In genomic region chr4:129263225-129264021, GRCm38 (mm10) we compare ENCODE assay signal across 8 mouse cellular contexts. TPM values are rescaled to one million over a fixed set of nuclear protein-coding genes. Genes with fewer than 3 reads are reported as not detected.
DNase-seq lines count a peak whose midpoint lies in the region; ATAC-seq lines count a peak whose summit lies in the region.

No protein-coding gene starts in this region.

- no peak overlapping the region for H3K4me3 ChIP-seq in intestine, embryonic 16.5 days (ENCODE audit: low read length)
- H3K4me3 ChIP-seq in liver, embryonic 12.5 days = no peak overlapping the region
- no peak overlapping the region for H3K4me3 ChIP-seq in forebrain, embryonic 14.5 days (ENCODE audit: low read depth, low read length)

- H3K4me2 ChIP-seq in intestine, embryonic 16.5 days (ENCODE audit: low read depth, low read length) = peak overlapping the region; percentile 35
- peak overlapping the region; percentile 50 for H3K4me2 ChIP-seq in liver, embryonic 12.5 days
- no peak overlapping the region for H3K4me2 ChIP-seq in forebrain, embryonic 14.5 days (ENCODE audit: low read length)

- intact Hi-C loops in gastrocnemius, postnatal 14 days (cut with DNase I; ENCODE audit: low total_unique reads) = no loop called here

- peak; percentile 97 for DNase-seq in 3T3-L1 (ENCODE audit: low read depth, low spot score)
- DNase-seq in CD4-positive helper T cell, adult 2 months (ENCODE audit: low read depth, low spot score) = peak; percentile 64
- peak; percentile 77 for DNase-seq in cerebellum, adult 11-12 months
- DNase-seq in gastrocnemius, postnatal 14 days = peak; percentile 53
- DNase-seq in retina, embryonic 14.5 days (ENCODE audit: low spot score) = peak; percentile 46
- DNase-seq in forebrain, embryonic 14.5 days (ENCODE audit: low spot score) = no peak

- peak; percentile 87 for ATAC-seq in intestine, embryonic 16.5 days
- peak; percentile 89 for ATAC-seq in liver, embryonic 12.5 days
- ATAC-seq in forebrain, embryonic 14.5 days = no peak

- WGBS in intestine, embryonic 16.5 days = 28% methylated on average over 19 of the region's 19 CpGs
- WGBS in liver, embryonic 12.5 days (ENCODE audit: insufficient replicate concordance) = 17% methylated on average over 19 of the region's 19 CpGs
- WGBS in forebrain, embryonic 14.5 days = 48% methylated on average over 19 of the region's 19 CpGs

- H3K36me3 ChIP-seq in intestine, embryonic 16.5 days (ENCODE audit: control insufficient read depth, insufficient read depth, low read length) = no peaks in the 10 kb centered on the region
- no peaks in the 10 kb centered on the region for H3K36me3 ChIP-seq in liver, embryonic 12.5 days
- no peaks in the 10 kb centered on the region for H3K36me3 ChIP-seq in forebrain, embryonic 14.5 days (ENCODE audit: control insufficient read depth, insufficient read depth, low read length)

- peaks cover 10% of the 10 kb centered on the region for H3K4me1 ChIP-seq in intestine, embryonic 16.5 days (ENCODE audit: control insufficient read depth, insufficient read depth, low read length)
- H3K4me1 ChIP-seq in liver, embryonic 12.5 days = peaks cover 46% of the 10 kb centered on the region
- H3K4me1 ChIP-seq in forebrain, embryonic 14.5 days (ENCODE audit: control insufficient read depth, insufficient read depth, low read length) = no peaks in the 10 kb centered on the region

- H3K9ac ChIP-seq in intestine, embryonic 16.5 days (ENCODE audit: low read depth, low read length) = peak overlapping the region; percentile 15; the same call in 1 of the 2 replicates
- H3K9ac ChIP-seq in liver, embryonic 12.5 days = 0 out of 2 replicates have a peak overlapping the region, but pooled peaks have one; percentile 0
- no peak overlapping the region for H3K9ac ChIP-seq in forebrain, embryonic 14.5 days (ENCODE audit: low read length)

- H3K27ac ChIP-seq in intestine, embryonic 16.5 days (ENCODE audit: low read length) = peak overlapping the region; percentile 29; the same call in 1 of the 2 replicates
- H3K27ac ChIP-seq in liver, embryonic 12.5 days = no peak overlapping the region
- no peak overlapping the region for H3K27ac ChIP-seq in forebrain, embryonic 14.5 days (ENCODE audit: low read depth, low read length)

- no peaks in the 10 kb centered on the region for H3K9me3 ChIP-seq in intestine, embryonic 16.5 days (ENCODE audit: control insufficient read depth, low read length)
- H3K9me3 ChIP-seq in liver, embryonic 12.5 days (replicated peaks) = no peaks in the 10 kb centered on the region
- H3K9me3 ChIP-seq in forebrain, embryonic 14.5 days (replicated peaks; ENCODE audit: control insufficient read depth, low read length) = no peaks in the 10 kb centered on the region

- H3K27me3 ChIP-seq in intestine, embryonic 16.5 days (replicated peaks; ENCODE audit: control insufficient read depth, insufficient read depth, low read length) = no peaks in the 10 kb centered on the region
- peaks cover 49% of the 10 kb centered on the region for H3K27me3 ChIP-seq in liver, embryonic 12.5 days (replicated peaks)
- H3K27me3 ChIP-seq in forebrain, embryonic 14.5 days (replicated peaks; ENCODE audit: control insufficient read depth, insufficient read depth, low read length) = no peaks in the 10 kb centered on the region

RNA-seq across cellular contexts. Expression of gene C77080, which starts 2.2 kb away (rescaled TPM):
- total RNA-seq in gastrocnemius, postnatal 14 days (2021) = 1 to 10 TPM; 2.3 to 2.5 TPM
- polyA plus RNA-seq in intestine, embryonic 16.5 days (2015; fragmentation: Nextera tagmentation; extraction: Ambion mirVana) = 6.5 and 7.5 TPM in 2 replicates
- polyA plus RNA-seq in liver, embryonic 12.5 days (2016; fragmentation: Nextera tagmentation; extraction: Ambion mirVana) = 0.72 and 0.92 TPM in 2 replicates
- polyA plus RNA-seq in forebrain, embryonic 14.5 days (2014; fragmentation: Nextera tagmentation; extraction: Ambion mirVana) = 3.6 and 4.2 TPM in 2 replicates

RNA-seq across cellular contexts. Expression of gene Sync, which starts 24.0 kb away (rescaled TPM):
- 10 to 100 TPM; 50.0 to 63.6 TPM for total RNA-seq in gastrocnemius, postnatal 14 days (2021)
- polyA plus RNA-seq in intestine, embryonic 16.5 days (2015; fragmentation: Nextera tagmentation; extraction: Ambion mirVana) = 1.1 and 1.3 TPM in 2 replicates
- 0.13 and 0.24 TPM in 2 replicates for polyA plus RNA-seq in liver, embryonic 12.5 days (2016; fragmentation: Nextera tagmentation; extraction: Ambion mirVana)
- polyA plus RNA-seq in forebrain, embryonic 14.5 days (2014; fragmentation: Nextera tagmentation; extraction: Ambion mirVana) = 0.14 and 0.24 TPM in 2 replicates
